Mouse (Mus musculus) inflammation-experienced regulatory T-cells, adult 6 months (primary cell): ENCODE measurements around the gene Selenoo. TPM values are rescaled to one million over a fixed set of nuclear protein-coding genes. Genes with fewer than 3 reads are reported as not detected.

Experiments used
- ATAC-seq: one replicate; pipeline ENCODE4 v1.8.0; 2017
- polyA plus RNA-seq, 3 experiments: library from polyadenylated mRNA; unstranded; fragments of 100-300 nt; shearing (Covaris generic); gene quantifications; one replicate each; pipeline ENCODE4 v1.2.1; 2017

The Selenoo gene
- polyA plus RNA-seq, 3 experiments from 2014 or later = 5.8 to 13.1 (median 12.1) TPM

DNA sequence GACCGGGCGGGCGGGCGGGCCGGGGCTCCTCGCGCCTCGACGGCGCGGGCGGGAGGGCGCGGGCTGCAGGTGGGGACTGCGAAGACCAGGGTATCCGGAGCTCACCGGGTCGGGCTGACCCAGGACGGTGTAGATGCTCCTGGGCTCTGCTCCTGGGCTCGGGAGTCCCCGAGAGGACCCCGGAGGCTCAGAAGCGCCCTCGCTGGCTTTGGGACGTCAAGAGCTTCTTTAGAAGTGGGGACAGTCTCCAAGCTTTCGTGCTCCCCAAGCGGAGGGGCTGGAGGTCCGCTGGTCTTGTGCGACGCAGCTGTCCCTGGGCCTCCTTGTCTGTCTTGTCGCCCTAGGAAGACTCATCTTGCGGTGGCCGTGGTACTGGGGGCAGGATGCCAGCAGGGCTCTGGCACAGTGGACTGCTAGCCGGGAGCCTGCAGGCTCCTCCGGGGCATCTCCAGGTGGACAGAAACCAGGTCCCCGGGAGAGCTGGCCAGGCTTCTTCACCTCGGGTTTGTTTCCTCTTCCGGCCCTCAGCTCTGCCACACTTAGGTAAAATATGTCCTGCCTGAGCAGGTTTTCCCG lies 12.6 kb upstream of the Selenoo start:
- peak; percentile 2 for ATAC-seq

DNA sequence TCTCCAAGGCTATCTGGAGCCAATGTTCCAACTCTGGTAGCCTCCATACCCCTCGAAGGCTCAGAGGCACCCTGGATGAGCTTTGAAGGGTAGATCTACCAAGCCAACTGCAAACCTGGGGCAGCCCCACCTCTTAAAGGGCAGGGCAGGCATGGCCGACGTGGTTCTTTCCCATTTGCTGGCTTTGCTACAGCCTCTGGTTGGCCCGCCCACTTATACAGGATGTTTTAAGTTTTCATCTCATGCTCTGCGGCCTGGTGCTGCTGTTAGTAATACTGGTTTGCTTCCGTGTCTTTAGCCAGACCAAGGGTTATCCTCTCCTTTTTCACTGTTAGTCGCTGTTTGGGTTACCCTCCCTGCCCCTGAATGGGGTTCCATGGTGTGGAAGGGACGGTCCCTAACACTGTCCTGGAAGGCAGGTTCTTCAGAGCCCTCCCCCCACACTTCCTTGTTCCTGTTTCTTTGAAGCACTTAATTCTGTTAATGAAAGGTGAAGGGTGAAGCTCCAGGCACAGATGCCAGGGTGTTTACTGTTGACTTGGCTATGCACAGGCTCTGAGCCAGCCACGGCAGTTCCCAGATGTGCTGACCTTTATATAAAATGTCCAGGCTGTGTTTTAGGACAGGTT lies 10.6 kb upstream of the Selenoo start:
- ATAC-seq = peak; percentile 89

DNA sequence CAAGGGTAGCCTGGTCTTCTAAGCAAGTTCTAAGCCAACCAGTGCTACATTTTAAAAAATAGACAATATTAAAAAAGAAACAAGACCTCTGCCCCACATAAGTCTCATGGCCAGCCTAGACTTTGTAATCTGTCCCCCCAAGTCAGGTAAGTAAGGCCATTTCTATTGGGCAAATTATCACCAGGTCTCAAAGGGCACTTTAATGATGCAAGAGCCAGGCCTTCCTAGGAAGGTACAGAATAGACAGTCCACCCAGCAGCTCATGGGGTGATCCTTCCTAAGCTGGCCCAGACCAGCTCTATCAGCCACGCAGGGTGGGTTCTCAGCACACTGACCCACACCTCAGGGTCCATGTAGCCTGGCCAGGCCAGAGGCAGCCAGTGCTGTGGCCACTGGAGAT lies 5.0 kb upstream of the Selenoo start:
- no peak for ATAC-seq

DNA sequence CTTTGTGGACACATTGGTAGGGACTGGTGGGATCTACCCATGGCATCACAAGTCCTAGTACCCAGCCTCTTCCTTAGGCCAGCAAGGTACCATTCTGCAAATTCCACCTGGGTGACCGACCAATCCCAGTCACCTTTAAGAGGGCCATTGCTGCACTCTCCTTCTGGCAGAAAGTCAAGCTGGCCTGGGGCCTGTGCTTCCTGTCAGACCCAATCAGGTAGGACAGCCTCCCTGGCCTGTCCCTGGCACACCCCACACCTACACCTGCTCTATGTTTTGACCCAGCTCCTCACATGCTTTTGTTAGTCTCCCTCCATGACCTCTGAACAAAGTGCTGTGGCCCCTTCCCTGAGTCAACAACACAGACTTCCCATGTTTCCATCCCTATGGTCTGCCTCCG lies 4.1 kb upstream of the Selenoo start:
- no peak for ATAC-seq

- peak; percentile 5 for ATAC-seq
Observed at GRCm38 (mm10) chr15:89089248-89090051, 566 bp downstream of the Selenoo start.

- ATAC-seq = no peak
Observed at GRCm38 (mm10) chr15:89090662-89091061, 1.8 kb downstream of the Selenoo start.

- ATAC-seq = no peak
Observed at GRCm38 (mm10) chr15:89092181-89092580, 3.3 kb downstream of the Selenoo start.

DNA sequence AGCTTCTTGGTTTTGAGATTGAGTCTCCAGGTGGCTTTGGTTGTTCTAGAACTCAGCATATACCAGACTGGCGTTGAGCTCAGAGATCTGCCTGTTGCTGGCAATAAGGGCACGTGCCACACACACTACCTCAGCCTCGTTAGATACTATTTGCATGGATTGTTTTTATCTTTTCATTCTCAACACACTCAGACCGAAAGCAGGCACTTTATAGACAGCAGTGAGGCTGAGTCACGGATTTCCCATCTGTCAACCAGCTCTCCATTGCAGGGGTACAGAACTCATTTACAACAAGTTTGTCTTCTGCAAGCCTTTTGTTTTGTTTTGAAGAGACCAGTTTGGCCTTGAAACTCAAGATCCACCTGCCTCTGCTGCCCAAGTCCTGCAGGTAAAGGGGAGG lies 8.6 kb downstream of the Selenoo start:
- no peak for ATAC-seq

DNA sequence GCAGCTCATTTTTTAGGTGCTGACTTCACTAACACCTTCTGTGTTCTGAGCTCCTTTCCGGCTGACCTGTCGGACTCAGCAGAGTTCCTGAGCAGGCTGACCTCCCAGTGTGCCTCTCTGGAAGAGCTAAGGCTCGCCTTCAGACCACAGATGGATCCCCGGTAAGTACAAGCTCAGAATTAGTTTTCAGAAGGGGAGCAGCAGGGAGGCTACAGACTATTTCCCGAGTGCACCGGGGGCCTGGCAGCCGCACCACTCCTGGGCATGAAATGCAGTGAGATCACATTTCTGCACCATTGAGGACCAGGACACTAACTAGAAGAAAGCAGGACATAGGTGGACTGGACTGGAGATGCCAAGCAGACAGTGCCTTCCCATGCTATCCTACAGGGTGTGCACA lies 9.7 kb downstream of the Selenoo start:
- no peak for ATAC-seq

DNA sequence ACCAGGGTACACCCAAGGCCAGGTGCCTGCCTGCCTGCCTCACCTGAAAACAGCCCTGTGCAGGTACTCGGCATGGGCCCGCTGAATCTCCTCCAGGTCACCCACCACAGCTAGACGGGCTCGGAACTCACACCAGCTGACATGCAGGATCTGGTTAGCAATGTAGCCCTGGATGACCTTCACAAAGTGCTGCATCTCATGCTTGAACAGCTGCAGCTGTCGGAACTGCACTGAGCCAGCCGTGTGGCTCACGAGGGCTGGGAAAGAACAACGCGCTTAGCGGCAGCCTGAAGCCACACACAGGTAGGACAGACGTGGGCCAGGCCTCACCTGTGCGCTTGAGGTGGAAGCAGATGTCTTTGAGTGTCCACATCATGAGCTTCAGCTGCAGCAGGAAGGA lies 11.9 kb downstream of the Selenoo start:
- ATAC-seq = no peak

DNA sequence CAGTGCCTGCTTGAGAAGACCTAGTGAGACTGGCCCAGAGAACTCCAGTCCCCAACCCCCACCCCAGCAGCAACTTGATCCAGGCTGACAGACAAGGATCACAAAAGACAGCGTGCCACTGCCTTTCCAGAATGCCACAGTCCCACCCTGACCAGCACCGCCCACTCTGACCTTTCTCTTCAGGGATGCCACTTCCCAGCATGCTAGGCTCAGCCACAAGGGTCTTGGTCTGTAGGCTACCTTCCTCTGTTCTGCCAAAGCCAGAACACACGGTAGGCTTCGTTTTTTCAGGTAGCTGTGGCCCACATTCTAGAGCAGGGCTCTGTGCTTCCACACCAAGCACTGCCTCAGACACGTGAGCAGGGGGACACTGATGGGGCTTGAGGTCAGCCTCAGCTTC lies 13.8 kb downstream of the Selenoo start:
- ATAC-seq = no peak

DNA sequence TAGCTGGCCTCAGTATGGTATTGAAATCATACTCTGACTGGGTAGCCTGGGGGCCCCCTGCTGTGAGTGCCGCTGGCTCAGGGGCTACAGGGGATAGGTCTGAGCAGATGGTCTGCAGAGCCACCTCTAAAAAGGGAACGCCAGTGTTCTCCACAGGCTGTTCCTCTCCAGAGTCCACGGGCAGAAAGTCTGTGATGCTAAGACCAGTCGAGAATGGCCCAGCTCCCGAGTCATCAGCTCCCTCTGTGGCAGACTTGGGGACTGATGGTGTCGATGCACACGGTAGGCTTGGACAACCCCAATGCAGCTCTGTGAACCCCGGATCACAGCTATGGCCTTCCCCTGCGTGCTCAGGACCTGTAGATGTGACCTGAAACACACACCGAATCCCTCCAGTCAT lies 15.0 kb downstream of the Selenoo start:
- no peak for ATAC-seq

GRCm38 (mm10) chr15:89104425-89104824 lies 15.5 kb downstream of the Selenoo start:
- ATAC-seq = no peak

DNA sequence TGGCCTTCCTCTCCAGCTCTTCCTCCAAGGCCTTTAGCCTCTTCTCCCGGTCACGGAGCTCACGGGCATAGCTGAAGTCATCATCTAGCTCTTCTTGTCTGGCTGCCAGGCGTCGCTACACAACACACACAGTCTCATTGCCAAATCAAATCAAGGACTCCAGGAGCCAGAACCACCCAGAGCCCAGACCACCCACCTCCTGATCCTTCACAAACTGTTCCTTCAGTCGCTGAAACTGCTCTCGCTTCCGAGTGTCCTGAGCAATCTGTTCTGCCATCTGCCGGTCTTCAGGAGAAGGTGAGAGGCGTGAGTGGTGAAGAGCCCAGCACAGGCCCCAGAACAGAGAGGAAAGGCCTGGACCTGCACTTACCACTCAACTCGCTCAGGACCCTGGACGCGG lies 17.2 kb downstream of the Selenoo start:
- ATAC-seq = no peak

- no peak for ATAC-seq
Observed at GRCm38 (mm10) chr15:89106976-89107375, 18.1 kb downstream of the Selenoo start.

GRCm38 (mm10) chr15:89110147-89110546 lies 21.3 kb downstream of the Selenoo start:
- ATAC-seq = no peak

- peak; percentile 20 for ATAC-seq
Observed at GRCm38 (mm10) chr15:89118007-89118406, 29.1 kb downstream of the Selenoo start.

- ATAC-seq = peak; percentile 84
Observed at GRCm38 (mm10) chr15:89122649-89123366, 33.9 kb downstream of the Selenoo start, which contains the start of gene Tubgcp6. Gene Tubgcp6, minus strand, starts transcription at chr15:89123112.

- ATAC-seq = no peak
Observed at GRCm38 (mm10) chr15:89123595-89123994, 34.7 kb downstream of the Selenoo start.

GRCm38 (mm10) chr15:89124312-89124711 lies 35.4 kb downstream of the Selenoo start:
- ATAC-seq = no peak

DNA sequence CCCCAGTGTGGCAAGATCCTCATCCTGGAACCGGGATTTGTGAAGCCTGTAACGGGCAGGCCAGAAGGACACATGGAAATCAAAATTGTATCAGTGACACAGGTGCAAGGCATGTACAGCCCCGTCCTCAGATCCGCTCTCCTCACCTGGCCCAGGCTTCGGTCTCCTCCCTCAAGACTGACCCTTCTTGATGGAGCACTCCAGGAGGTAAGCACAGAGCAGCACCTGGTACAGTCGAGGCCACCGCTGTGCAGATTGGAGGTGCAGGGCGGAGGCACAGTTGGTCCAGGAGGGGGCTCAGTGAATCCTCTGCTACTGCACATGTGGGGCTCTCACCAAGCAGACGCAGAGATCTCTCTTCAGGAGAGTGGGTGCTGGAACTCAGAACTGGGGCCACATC lies 36.5 kb downstream of the Selenoo start:
- ATAC-seq = no peak

DNA sequence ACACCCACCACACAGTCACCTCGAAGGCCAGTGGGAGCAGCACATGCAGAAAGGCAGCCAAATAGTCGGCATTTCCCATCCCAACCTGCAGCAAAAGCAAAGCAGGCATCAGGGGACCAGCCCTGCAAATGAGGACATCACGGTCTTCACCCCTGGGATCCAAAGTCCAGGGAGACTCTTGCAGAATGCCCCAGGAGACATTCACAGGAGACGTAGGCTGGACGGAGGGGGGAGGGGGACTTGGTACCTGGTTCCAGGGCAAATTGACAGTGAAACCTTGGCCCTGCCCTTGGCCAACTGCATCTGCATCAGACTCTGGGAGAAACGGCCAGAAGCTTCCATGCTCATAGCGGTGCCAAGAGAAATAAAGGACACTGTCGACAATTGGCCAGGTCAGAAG lies 37.7 kb downstream of the Selenoo start:
- no peak for ATAC-seq

DNA sequence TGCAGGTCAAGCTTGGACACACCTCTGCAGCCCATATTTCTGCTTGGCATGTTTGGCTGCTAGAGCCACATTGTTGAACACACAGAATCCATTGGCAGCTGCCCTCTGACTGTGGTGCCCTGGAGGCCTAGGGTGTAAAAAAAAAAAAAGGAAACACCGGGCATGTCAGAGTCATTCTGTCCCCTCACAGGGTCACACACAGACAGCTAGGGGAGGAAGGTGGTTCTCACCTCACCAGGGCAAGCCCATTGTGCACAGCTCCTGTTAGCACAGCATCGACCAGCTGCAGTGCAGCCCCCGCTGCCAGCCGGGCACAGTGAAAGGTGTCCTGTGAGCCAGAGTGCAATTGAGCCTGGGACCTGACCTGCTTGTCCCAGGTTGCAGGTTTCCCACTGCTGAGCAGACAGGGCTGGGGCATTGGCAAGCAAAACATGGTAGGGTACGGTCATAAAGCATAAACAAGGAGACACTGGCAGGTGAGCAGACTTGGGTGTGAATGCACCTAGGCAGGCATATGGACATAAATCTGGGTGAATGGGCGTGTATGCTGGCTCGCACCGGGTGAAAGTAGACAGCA lies 38.6 kb downstream of the Selenoo start:
- no peak for ATAC-seq
